Mouse (Mus musculus) brain, adult 2 months (tissue): Measurements from ENCODE around the gene Gins3.
A peak's percentile ranks its signal among the peaks of the same experiment; 100 is the strongest.
"Not testable (repeated sequence)": the region's sequence is repeated elsewhere in the genome, so short reads cannot be mapped to it uniquely, and the experiment has no call there.

Experiments used
- DNase-seq: peaks from one replicate; pipeline ENCODE4 v3.0.0; 2011; ENCODE audit warnings: low read depth, low spot score

Gins3 gene

GRCm38 (mm10) chr8:95648251-95648650, 15.0 kb downstream of the Gins3 start:
- no peak for DNase-seq

DNA sequence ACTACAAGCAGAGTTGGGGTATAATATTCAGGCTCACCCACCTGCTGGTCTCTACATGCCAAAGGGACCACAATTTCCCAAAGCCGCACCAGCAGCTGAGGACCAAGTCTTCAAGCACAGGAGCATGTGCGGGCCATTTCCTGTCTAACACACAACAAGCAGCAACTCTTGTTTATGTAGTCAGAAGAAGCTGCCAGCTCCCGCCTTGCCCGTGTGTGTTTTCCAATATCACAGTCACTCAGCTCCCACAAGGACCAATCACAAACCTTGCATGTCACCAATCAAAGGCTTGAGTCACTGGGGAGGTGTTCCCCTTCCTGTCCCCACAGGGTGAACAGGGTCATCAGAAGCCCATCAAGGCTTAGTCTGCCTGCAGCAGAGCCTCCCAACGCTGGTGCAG, 20.1 kb downstream of the Gins3 start:
- no peak for DNase-seq

- DNase-seq: no peak
Observed at GRCm38 (mm10) chr8:95655831-95656230, 22.6 kb downstream of the Gins3 start.

DNA sequence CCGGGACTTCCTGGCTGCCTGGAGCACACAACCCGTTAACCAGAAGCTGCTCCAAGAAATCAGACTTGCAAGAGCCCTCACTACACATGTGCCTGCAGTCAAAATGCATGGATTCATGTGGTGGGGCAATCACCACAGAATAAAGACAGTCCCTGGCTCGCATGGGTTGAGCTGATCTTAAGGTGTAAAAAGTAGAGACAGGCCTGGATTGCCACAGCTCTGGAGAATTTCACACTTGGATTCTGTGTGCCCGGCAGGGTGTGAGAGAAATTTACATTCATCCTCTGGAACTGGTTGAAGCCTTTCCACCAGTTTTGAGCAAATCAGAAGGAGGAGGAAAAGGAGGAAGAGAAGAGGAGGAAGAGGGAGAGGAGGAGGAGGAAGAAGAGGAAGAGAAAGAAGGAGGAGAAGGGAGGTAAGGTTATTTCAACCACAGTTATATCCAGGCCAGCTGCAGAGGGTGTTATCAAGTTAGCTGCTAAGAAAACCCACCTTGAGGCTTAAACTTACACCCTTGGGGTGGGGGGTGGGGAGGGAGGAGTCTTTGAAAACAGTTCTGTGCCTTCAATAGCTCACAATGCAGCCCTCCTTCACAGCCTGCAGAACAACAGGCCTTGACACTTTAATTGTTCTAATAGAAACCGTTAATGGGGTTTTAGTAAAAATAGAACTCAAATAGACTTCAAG, 23.2 kb downstream of the Gins3 start:
- DNase-seq: peak; percentile 55

DNA sequence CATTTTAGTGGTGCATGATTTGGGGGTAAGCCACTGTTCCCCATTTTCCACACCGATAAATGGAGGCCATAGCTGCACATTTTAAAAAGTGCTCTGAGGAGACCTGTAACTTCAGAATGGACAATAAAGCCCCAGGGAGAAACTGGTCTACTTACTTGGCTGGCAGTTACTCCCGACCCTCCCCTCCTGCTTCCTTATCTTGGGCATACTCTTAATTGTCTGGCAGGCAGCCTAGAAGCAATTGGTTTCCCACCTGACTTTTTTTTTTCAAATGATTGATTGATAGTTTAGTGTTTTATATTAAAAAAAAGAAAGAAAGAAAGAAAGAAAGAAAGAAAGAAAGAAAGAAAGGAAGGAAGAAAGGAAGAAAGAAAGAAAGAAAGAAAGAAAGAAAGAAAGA, 24.3 kb downstream of the Gins3 start:
- DNase-seq: no peak

- DNase-seq: no peak
Observed at GRCm38 (mm10) chr8:95660334-95660882, 27.2 kb downstream of the Gins3 start.

GRCm38 (mm10) chr8:95661085-95661484, 27.8 kb downstream of the Gins3 start:
- no peak for DNase-seq

GRCm38 (mm10) chr8:95661575-95661974, 28.3 kb downstream of the Gins3 start:
- peak; percentile 62 for DNase-seq

DNA sequence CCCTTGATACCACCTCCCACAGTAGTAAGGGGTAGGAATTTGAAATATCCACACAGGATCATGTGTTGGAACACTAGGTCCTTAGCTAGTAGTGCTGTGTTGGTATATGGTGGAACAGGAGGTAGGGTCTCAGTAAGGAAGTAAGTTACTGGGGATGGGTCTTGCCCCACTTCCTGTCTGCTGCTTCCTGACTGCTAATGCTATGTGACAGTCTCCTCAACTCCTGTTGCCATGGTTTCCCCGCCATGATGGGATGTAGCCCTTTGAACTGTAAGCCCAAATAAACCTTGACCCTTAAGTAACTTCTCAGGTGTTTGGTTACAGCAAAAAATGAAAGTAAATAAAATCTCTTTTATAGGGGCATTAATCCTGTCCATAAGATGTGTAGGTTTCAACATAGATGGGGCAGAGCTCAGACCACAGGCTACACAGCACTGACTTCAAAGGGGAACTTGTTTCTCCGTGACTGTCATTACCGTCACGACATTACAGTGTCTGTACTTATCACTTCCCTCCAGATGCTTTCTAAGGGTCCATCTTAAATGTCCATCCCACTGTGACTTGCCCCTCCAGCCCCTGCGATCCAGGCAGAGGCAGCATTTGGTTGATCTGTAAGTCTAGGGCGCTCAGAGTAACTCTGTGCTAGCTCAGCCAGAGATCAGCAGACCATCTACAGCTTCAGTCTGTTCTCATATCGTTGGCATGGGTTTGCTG, 29.8 kb downstream of the Gins3 start:
- DNase-seq: no peak

GRCm38 (mm10) chr8:95663599-95663949, 30.3 kb downstream of the Gins3 start:
- DNase-seq: no peak

GRCm38 (mm10) chr8:95665813-95666452, 32.7 kb downstream of the Gins3 start:
- not testable (repeated sequence) for DNase-seq

DNA sequence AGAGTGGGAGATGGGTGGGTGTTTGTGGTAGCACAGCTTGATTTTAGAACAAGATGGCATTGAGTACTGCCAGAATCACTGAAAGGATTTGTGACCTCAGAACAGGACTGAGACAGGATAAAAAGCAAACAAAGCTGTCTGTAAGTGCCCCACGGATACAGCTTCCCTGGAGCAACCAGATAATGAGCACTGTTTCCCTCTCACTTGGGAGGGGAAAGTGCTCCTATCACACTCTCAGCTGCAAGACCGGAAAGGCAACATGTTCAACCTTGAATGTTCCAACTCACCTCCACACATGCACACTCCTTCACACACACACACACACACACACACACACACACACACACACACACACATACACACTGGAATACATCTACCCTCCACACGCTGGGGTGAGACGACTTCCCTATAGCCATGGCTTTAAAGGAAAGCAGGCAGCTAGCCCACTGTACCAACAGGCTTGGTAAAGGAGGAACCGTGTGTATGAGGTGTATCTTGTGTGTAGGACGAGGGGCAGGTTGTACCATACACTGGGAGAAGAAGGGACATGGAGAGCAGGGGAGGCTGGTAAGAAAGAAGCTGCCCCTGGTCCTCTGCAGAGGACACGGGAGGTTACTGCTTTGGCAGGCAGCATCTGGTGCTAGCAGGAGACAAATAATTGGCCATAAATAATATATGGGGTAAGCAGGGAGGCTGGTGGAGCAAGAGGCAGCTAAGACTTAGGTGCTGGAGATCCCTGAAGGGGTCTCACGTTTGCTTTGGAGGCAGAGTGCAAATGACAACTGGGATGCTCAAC, 35.1 kb downstream of the Gins3 start:
- no peak for DNase-seq

- DNase-seq: no peak
Observed at GRCm38 (mm10) chr8:95669967-95670366, 36.7 kb downstream of the Gins3 start.

DNA sequence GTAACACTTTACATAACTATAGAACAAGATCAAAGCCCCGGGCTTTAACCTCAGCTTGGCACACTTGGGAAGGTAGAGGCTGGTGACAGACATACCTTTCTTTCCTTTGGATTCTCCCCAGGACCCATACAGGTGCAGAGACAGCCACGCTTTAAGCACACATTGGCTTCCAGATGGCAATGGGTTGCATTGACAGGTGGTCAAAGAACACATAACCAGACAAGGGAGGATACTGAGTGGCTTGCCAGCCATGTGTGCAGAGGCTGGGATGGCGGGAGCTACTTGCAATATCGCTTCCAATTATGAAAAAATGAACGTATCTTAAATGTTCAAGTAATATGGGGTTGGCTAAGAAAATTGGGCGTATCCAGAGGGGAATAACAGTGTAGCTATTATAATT, 38.6 kb downstream of the Gins3 start:
- no peak for DNase-seq

- no peak for DNase-seq
Observed at GRCm38 (mm10) chr8:95672811-95673210, 39.6 kb downstream of the Gins3 start.

DNA sequence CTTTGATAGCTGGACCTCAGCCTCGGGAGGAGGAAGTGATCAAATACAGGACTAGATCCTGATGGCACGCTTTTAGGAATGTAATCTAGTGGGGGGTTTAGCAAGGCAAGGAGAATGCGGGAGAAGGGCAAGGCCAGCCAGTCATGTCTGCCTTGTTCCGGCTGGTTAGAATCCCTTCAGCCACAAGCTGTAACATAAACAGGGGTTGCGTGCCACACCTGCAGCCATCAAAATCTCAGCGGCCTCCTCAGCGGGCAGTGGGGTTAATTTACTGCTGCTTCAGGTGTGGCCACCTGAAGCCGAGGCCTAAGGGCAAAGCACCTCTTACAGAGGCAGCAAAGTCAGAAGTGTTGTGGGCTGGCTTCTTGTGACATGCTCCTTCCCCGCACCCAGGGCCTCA, 43.4 kb downstream of the Gins3 start, which contains the start of gene Ndrg4:
TSS of gene Ndrg4 (plus strand) at position 350 of the 400 bp plus-strand sequence.
- DNase-seq: no peak

- DNase-seq: no peak
Observed at GRCm38 (mm10) chr8:95677591-95678023, 44.4 kb downstream of the Gins3 start.

- peak; percentile 80 for DNase-seq
Observed at GRCm38 (mm10) chr8:95678024-95678611, 44.9 kb downstream of the Gins3 start.

DNA sequence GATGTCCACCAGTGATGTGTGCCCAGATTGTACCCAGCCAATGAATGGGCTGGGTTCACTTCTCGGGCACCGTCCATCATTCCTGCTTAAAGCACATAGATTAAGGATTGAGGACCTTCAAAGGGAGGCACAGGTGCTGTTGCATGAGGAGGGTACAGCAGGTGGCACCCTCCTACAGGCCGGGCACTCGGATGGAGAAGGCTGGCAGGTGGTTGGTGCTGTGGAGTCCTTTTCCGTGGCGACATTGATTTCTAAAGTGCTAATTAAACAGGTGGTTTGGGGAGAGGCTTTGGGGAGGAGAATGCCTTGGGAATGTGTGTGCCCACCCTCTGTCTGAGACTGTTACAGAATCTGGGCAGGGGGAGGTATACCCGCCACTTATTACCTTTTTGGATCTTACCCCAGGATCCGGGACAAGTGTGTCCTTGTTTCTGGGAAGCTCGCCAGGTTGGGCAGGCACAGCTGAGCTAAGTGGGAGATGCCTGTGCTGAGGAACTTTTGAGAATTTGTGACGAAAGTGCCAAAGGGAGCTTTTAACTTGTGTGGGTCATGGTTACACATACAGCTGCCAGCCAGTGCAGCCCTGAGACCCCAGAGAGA, 54.9 kb downstream of the Gins3 start:
- DNase-seq: peak; percentile 87

DNA sequence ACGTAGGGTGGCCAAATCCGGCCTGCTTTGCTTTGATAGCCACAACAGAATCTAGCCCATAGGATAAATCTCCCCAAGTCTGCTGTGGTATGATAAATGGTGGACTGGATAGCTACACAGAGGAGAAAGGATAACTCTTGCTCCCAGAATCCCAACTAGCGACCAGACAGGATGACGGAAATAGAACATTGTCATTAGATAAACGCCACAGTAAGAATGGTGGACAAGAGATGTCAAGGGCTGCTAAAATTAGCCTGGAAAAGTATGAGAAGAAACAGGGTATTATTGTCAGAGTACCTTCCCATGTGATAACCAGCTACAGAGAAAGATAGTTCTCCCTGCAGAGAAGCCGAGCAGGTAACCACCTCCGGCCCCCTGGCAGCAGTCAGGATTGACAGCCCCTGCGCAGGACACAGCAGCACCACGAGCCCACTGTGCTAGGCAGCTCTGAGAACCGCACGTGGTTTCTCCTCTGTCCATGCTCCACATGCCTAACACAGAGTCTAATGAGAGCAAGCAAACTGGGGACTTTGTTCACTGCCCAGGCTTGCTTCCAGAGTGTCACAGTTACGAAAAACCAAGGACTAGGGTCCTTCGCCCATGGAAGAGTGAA, 57.8 kb downstream of the Gins3 start:
- DNase-seq: no peak
